Mouse (Mus musculus) testis, adult 2 months (tissue): ENCODE measurements at regions not wholly inside any gene's neighbourhood (a gene's known extent, or its start where the extent isn't known, plus 50 kb on each side); places are given as distances from the start of the nearest gene placed in this dataset.

Source experiments
- CTCF ChIP-seq: fragments of 200-500 bp; IDR thresholded peaks from 2 replicates; pipeline ENCODE4 v1.5.1; 2012; ENCODE audit warnings: low read depth, mild to moderate bottlenecking, inconsistent platforms, low read length, moderate library complexity; ENCODE audit not compliant: control insufficient read depth, insufficient read depth, insufficient replicate concordance
- POLR2A ChIP-seq: fragments of 200-500 bp; IDR thresholded peaks from 2 replicates; pipeline ENCODE4 v1.6.1; 2012; ENCODE audit warnings: low read depth, mild to moderate bottlenecking, inconsistent platforms, low read length, moderate library complexity; ENCODE audit not compliant: control insufficient read depth

GRCm38 (mm10) chr14:24794359-24794845 is 307.5 kb downstream of the Rps24 start:
- no peak for TF ChIP-seq CTCF
- TF ChIP-seq POLR2A: no peak
